Mouse (Mus musculus): ENCODE measurements around the gene BC107364. TPM values are rescaled to one million over a fixed set of nuclear protein-coding genes. Genes with fewer than 3 reads are reported as not detected.
A peak's percentile ranks its signal among the peaks of the same experiment; 100 is the strongest.
"Not testable (repeated sequence)": the region's sequence is repeated elsewhere in the genome, so short reads cannot be mapped to it uniquely, and the experiment has no call there.

The BC107364 gene
- total and polyA plus RNA-seq, 2 experiments from 2014 or later: not detected

DNA sequence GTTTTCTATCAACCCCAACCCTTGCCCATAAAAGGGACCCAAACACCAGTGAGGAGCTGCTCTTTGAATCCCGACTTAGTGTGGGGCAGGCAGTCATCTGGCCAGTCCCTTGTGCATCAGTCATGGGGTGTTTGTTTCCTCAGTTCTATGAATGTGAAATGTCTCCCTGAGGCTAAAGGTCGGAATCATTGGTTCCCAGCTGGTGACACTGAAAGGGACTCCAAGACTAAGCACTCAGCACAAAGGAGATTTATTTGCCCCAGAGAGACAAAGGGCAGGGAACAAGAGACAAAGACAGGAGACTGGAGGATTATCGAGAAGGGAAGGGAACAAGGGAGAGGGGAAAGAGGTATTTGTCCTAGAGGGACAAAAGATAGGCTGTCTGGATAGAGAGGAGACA is 19.9 kb downstream of the BC107364 start:
- WGBS: 9% methylated on average over 3 of the region's 3 CpGs
- no peak for ATAC-seq (ENCODE audit: low FRiP score)
- no peak overlapping the region for H3K27ac ChIP-seq (ENCODE audit: low read depth, low read length)
- H3K36me3 ChIP-seq (ENCODE audit: insufficient read depth, low read length): no peaks in the 10 kb centered on the region
- no peak overlapping the region for H3K9ac ChIP-seq (replicated peaks; ENCODE audit: low read length, poor library complexity, severe bottlenecking)
- no peak overlapping the region for H3K4me2 ChIP-seq (ENCODE audit: low read depth, low read length, poor library complexity, severe bottlenecking)
- TF ChIP-seq CTCF (IDR thresholded peaks at IDR 0.05): no peak
- H3K4me1 ChIP-seq (ENCODE audit: insufficient read depth, low read length): no peaks in the 10 kb centered on the region
- H3K27me3 ChIP-seq (ENCODE audit: insufficient read depth, low read length): peaks cover 18% of the 10 kb centered on the region
- H3K9me3 ChIP-seq (ENCODE audit: low read length): no peaks in the 10 kb centered on the region
- H3K4me3 ChIP-seq (ENCODE audit: low read depth, low read length): no peak overlapping the region
- no peak for DNase-seq (ENCODE audit: low spot score)

DNA sequence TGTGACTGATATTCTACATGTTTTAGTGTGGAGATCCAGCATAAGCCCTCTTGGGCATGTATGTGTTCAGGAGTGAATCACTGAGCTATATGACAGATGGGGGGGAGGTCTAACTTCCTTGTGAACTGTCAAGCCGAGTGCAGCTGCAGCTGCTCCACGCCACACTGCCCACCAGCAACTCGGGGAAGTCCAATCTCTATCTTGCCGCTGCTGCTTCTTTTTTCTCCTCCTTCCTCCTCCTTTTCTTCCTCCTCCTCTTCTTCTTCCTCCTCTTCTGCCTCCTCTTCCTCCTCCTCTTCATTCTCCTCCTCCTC is 22.3 kb downstream of the BC107364 start:
- Histone ChIP-seq H3K4me2 (ENCODE audit: low read depth, low read length, poor library complexity, severe bottlenecking) (no peak overlapping the region), H3K27ac (ENCODE audit: low read depth, low read length) (no peak overlapping the region), H3K4me1 (ENCODE audit: insufficient read depth, low read length) (no peaks in the 10 kb centered on the region), H3K9ac (replicated peaks; ENCODE audit: low read length, poor library complexity, severe bottlenecking) (no peak overlapping the region), H3K36me3 (ENCODE audit: insufficient read depth, low read length) (no peaks in the 10 kb centered on the region), H3K4me3 (ENCODE audit: low read depth, low read length) (no peak overlapping the region), H3K9me3 (ENCODE audit: low read length) (no peaks in the 10 kb centered on the region), H3K27me3 (ENCODE audit: insufficient read depth, low read length) (0 out of 2 replicates have a peak, but pooled peaks cover 5% of the 10 kb centered on the region)
- DNase-seq (ENCODE audit: low spot score) (no peak), ATAC-seq (ENCODE audit: low FRiP score) (no peak)
- no peak for TF ChIP-seq CTCF (IDR thresholded peaks at IDR 0.05)
- WGBS: 74% methylated on average over 4 of the region's 4 CpGs

DNA sequence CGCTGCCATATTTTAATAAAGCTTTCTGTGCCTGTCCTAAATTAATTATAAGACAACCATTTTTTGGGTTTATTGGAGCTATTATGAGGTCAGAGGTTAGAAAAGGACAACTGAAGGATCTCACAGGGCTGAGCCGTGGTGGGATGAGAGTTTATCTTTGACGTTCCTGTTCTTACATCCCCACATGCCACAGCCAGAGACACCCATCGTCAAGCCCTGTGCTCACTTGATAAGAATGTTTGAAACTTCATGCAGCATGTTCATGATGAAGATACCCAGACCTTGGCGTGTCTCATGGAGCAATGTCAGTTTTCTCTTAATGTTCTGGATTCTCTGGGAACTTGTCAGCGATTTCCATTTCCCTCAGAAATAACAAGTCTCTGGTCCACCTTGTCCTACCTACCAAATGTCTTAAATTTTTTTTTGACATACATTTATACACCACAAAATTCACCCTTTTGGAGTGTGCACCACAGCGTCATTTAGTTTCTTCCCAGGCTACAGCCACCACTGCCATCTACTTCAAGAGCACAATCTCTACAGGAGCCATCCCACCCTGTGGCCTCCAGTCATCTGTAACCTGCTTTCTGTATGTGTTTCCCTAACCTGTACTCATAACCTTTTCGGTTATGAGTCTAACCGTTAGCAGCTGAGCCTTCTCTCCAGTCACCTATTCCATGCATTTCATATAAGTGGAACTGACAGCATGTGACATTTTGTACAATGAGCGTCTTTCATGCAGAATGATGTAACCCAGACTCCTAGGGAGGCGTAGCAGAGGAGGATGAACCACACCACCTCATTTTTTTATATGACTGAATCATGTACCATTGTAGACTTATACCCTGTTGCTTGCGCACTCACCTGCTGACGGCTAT is 22.9 kb downstream of the BC107364 start:
- Histone ChIP-seq H3K27ac (ENCODE audit: low read depth, low read length) (no peak overlapping the region), H3K36me3 (ENCODE audit: insufficient read depth, low read length) (no peaks in the 10 kb centered on the region), H3K27me3 (ENCODE audit: insufficient read depth, low read length) (0 out of 2 replicates have a peak, but pooled peaks cover 5% of the 10 kb centered on the region), H3K4me3 (ENCODE audit: low read depth, low read length) (no peak overlapping the region), H3K4me1 (ENCODE audit: insufficient read depth, low read length) (no peaks in the 10 kb centered on the region), H3K9me3 (ENCODE audit: low read length) (no peaks in the 10 kb centered on the region), H3K4me2 (ENCODE audit: low read depth, low read length, poor library complexity, severe bottlenecking) (no peak overlapping the region), H3K9ac (replicated peaks; ENCODE audit: low read length, poor library complexity, severe bottlenecking) (no peak overlapping the region)
- DNase-seq (ENCODE audit: low spot score) (no peak), ATAC-seq (ENCODE audit: low FRiP score) (no peak)
- 81% methylated on average over 13 of the region's 13 CpGs for WGBS
- TF ChIP-seq CTCF (IDR thresholded peaks at IDR 0.05): no peak

DNA sequence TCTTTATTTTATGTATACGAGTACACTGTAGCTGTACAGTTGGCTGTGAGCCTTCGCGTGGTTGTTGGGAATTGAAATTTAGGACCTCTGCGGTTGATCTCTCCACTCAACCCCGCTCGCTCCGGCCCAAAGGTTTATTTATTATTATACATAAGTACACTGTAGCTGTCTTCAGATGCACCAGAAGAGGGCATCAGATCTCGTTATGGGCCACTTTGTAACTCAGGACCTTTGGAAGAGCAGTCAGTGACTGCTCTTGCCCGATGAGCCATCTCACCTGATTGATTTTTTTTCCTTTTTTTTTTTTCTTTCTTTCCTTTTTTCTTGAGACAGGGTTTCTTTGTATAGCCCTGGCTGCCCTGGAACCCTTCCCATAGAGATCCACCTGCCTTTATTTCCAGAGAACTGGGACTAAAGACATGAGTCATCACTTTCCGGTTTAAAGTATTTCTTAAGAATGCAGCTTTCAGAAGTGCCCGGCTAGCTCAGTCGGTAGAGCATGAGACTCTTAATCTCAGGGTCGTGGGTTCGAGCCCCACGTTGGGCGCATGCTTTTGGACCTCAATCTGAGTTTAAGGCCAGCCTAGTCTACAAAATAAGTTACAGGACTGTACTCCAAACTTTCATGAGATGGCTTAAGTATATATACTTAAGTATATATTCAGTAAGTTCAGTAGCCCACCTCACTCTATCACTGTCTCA is 24.2 kb downstream of the BC107364 start:
- DNase-seq (ENCODE audit: low spot score) (peak; percentile 30), ATAC-seq (ENCODE audit: low FRiP score) (no peak)
- no peaks in the 10 kb centered on the region for H3K36me3 ChIP-seq (ENCODE audit: insufficient read depth, low read length)
- H3K9ac ChIP-seq (replicated peaks; ENCODE audit: low read length, poor library complexity, severe bottlenecking): no peak overlapping the region
- H3K4me1 ChIP-seq (ENCODE audit: insufficient read depth, low read length): no peaks in the 10 kb centered on the region
- 0 out of 2 replicates have a peak, but pooled peaks cover 5% of the 10 kb centered on the region for H3K27me3 ChIP-seq (ENCODE audit: insufficient read depth, low read length)
- no peak overlapping the region for H3K27ac ChIP-seq (ENCODE audit: low read depth, low read length)
- no peaks in the 10 kb centered on the region for H3K9me3 ChIP-seq (ENCODE audit: low read length)
- H3K4me3 ChIP-seq (ENCODE audit: low read depth, low read length): no peak overlapping the region
- WGBS: 8% methylated on average over 16 of the region's 16 CpGs
- TF ChIP-seq CTCF (IDR thresholded peaks at IDR 0.05): peak; percentile 33
- H3K4me2 ChIP-seq (ENCODE audit: low read depth, low read length, poor library complexity, severe bottlenecking): no peak overlapping the region

- no peak overlapping the region for H3K4me2 ChIP-seq (ENCODE audit: low read depth, low read length, poor library complexity, severe bottlenecking)
- H3K36me3 ChIP-seq (ENCODE audit: insufficient read depth, low read length): no peaks in the 10 kb centered on the region
- no peak overlapping the region for H3K27ac ChIP-seq (ENCODE audit: low read depth, low read length)
- DNase-seq (ENCODE audit: low spot score) (no peak), ATAC-seq (ENCODE audit: low FRiP score) (no peak)
- TF ChIP-seq CTCF (IDR thresholded peaks at IDR 0.05): no peak
- H3K27me3 ChIP-seq (ENCODE audit: insufficient read depth, low read length): 0 out of 2 replicates have a peak, but pooled peaks cover 5% of the 10 kb centered on the region
- 20% methylated on average over 4 of the region's 4 CpGs for WGBS
- H3K9me3 ChIP-seq (ENCODE audit: low read length): no peaks in the 10 kb centered on the region
- no peak overlapping the region for H3K4me3 ChIP-seq (ENCODE audit: low read depth, low read length)
- no peaks in the 10 kb centered on the region for H3K4me1 ChIP-seq (ENCODE audit: insufficient read depth, low read length)
- H3K9ac ChIP-seq (replicated peaks; ENCODE audit: low read length, poor library complexity, severe bottlenecking): no peak overlapping the region
Observed at GRCm38 (mm10) chr3:96427311-96427710, 24.8 kb downstream of the BC107364 start.

DNA sequence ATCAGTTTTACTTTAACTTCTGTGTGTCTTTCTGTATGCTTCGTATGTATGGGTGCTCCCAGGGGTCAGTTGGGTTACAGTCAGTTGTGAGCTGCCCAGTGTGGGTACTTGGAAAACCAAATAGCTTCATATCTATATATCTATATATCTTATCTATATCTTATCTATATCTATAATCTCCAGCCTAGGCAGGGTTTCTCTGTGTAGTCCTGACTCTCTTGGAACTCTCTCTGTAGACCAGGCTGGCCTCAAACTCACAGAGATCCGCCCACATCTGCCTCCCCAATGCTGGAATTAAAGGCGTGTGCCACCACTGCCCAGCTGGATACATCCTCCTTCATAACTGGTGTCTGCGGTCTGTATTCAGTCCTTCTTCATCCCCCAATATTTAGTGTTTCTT is 25.8 kb downstream of the BC107364 start:
- 85% methylated on average over 4 of the region's 4 CpGs for WGBS
- Histone ChIP-seq H3K36me3 (ENCODE audit: insufficient read depth, low read length) (no peaks in the 10 kb centered on the region), H3K4me1 (ENCODE audit: insufficient read depth, low read length) (no peaks in the 10 kb centered on the region), H3K4me3 (ENCODE audit: low read depth, low read length) (no peak overlapping the region), H3K27ac (ENCODE audit: low read depth, low read length) (no peak overlapping the region), H3K4me2 (ENCODE audit: low read depth, low read length, poor library complexity, severe bottlenecking) (no peak overlapping the region), H3K9me3 (ENCODE audit: low read length) (no peaks in the 10 kb centered on the region), H3K9ac (replicated peaks; ENCODE audit: low read length, poor library complexity, severe bottlenecking) (no peak overlapping the region), H3K27me3 (ENCODE audit: insufficient read depth, low read length) (0 out of 2 replicates have a peak, but pooled peaks cover 5% of the 10 kb centered on the region)
- no peak for ATAC-seq (ENCODE audit: low FRiP score)
- no peak for TF ChIP-seq CTCF (IDR thresholded peaks at IDR 0.05)
- DNase-seq (ENCODE audit: low spot score): no peak

GRCm38 (mm10) chr3:96424447-96424846 is 27.7 kb downstream of the BC107364 start:
- H3K4me3 ChIP-seq (ENCODE audit: low read depth, low read length); H3K27me3 ChIP-seq (ENCODE audit: insufficient read depth, low read length); DNase-seq (ENCODE audit: low spot score); H3K9ac ChIP-seq (replicated peaks; ENCODE audit: low read length, poor library complexity, severe bottlenecking); H3K4me2 ChIP-seq (ENCODE audit: low read depth, low read length, poor library complexity, severe bottlenecking); H3K27ac ChIP-seq (ENCODE audit: low read depth, low read length); ATAC-seq (ENCODE audit: low FRiP score); H3K4me1 ChIP-seq (ENCODE audit: insufficient read depth, low read length); H3K36me3 ChIP-seq (ENCODE audit: insufficient read depth, low read length); H3K9me3 ChIP-seq (ENCODE audit: low read length): not testable (repeated sequence)
- WGBS: 26% methylated on average over 4 of the region's 4 CpGs
